Mouse (Mus musculus) testis, adult 2 months (tissue): ENCODE measurements at regions not wholly inside any gene's neighbourhood (a gene's known extent, or its start where the extent isn't known, plus 50 kb on each side); places are given as distances from the start of the nearest gene placed in this dataset.

ENCODE experiments used
- CTCF ChIP-seq: fragments of 200-500 bp; IDR thresholded peaks from 2 replicates; pipeline ENCODE4 v1.5.1; 2012; ENCODE audit warnings: low read depth, mild to moderate bottlenecking, inconsistent platforms, low read length, moderate library complexity; ENCODE audit not compliant: control insufficient read depth, insufficient read depth, insufficient replicate concordance
- POLR2A ChIP-seq: fragments of 200-500 bp; IDR thresholded peaks from 2 replicates; pipeline ENCODE4 v1.6.1; 2012; ENCODE audit warnings: low read depth, mild to moderate bottlenecking, inconsistent platforms, low read length, moderate library complexity; ENCODE audit not compliant: control insufficient read depth

GRCm38 (mm10) chr3:144078198-144078935, 126.7 kb downstream of the Lmo4 start:
- TF ChIP-seq POLR2A (no peak), CTCF (no peak)
